Mouse (Mus musculus): ENCODE results near the gene Astl. TPM values are rescaled to one million over a fixed set of nuclear protein-coding genes. Genes with fewer than 3 reads are reported as not detected.

Gene Astl
- total and polyA plus RNA-seq, 2 experiments = not detected

DNA sequence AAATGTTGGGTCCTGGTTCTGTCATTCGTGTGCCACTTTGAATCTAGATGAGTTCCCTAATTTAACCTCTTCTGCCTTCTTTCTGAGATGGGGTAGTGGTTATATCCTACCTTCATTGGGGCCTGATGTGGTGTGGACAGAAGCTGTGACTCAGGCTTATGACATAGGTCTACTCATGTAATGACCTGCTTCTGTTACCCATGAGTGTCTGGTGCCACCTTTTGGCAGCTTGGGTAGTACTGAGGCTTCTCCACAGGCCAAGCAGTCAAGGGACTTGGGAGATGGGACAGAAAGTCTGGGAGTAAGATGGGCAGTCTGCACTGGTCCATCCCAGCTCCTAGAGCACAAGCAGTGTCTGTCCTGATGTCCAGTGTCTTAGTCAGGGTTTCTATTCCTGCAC, 7.9 kb downstream of the Astl start:
- no peak for DNase-seq (ENCODE audit: extremely low read depth, low read depth, low spot score)
- Histone ChIP-seq H3K4me3 (ENCODE audit: insufficient read depth, low read depth, low read length) (no peak overlapping the region), H3K36me3 (ENCODE audit: control insufficient read depth, insufficient read depth, low read length) (no peaks in the 10 kb centered on the region), H3K9ac (ENCODE audit: low read depth, low read length) (no peak overlapping the region), H3K4me1 (ENCODE audit: control insufficient read depth, insufficient read depth, low read length) (no peaks in the 10 kb centered on the region), H3K27ac (replicated peaks; ENCODE audit: insufficient read depth, low read depth, low read length) (no peak overlapping the region), H3K27me3 (ENCODE audit: control insufficient read depth, insufficient read depth, low read length) (no peaks in the 10 kb centered on the region), H3K79me2 (ENCODE audit: control insufficient read depth, insufficient read depth, low read length) (no peaks in the 10 kb centered on the region)
- TF ChIP-seq POLR2A (IDR thresholded peaks at IDR 0.05; ENCODE audit: extremely low read depth, insufficient read depth, low read length) (no peak), CTCF (IDR thresholded peaks at IDR 0.05; ENCODE audit: low read depth, low read length) (no peak)
- WGBS = 59% methylated on average over 1 of the region's 1 CpGs

DNA sequence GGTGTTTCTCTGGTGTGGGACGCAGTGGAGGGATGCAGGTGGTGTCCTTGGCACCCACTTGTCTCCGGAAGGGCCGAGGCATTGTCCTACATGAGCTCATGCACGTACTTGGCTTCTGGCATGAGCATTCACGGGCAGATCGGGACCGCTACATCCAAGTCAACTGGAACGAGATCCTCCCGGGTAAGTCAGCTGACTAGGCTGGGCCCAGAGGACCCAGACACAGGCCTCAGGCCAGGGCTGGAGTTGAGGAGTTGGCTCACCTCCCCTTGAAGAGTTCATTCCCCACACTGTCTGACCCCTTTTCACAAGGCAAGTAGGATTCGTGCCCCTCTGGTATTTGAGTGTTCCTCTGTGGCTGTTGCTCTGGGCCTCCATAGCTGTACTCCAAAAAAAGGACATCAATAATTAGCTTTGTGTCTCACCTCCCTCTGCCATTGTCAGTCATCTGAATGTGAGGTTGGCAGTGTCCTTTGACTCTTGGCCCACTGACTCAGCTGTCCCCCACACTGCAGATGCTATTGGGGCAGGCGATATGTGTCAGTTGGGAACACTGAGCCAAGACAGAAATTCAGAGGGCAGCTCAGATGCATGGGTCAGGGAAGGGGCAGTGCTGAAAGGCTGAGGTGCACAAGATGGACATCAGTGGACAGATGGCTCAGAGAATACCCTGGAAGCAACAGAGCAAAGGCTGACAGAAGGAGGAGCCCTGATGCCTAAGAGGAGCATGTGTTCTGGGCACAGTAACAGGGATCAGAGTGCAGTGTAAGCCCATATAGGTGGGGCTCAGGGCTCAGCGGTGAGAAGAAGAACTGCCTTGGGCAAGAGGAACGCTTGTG, 8.9 kb downstream of the Astl start:
- no peak overlapping the region for H3K27ac ChIP-seq (replicated peaks; ENCODE audit: insufficient read depth, low read depth, low read length)
- no peak overlapping the region for H3K9ac ChIP-seq (ENCODE audit: low read depth, low read length)
- no peaks in the 10 kb centered on the region for H3K79me2 ChIP-seq (ENCODE audit: control insufficient read depth, insufficient read depth, low read length)
- H3K27me3 ChIP-seq (ENCODE audit: control insufficient read depth, insufficient read depth, low read length) = no peaks in the 10 kb centered on the region
- WGBS = 76% methylated on average over 13 of the region's 13 CpGs
- H3K4me3 ChIP-seq (ENCODE audit: insufficient read depth, low read depth, low read length) = no peak overlapping the region
- no peak for DNase-seq (ENCODE audit: extremely low read depth, low read depth, low spot score)
- no peaks in the 10 kb centered on the region for H3K36me3 ChIP-seq (ENCODE audit: control insufficient read depth, insufficient read depth, low read length)
- TF ChIP-seq POLR2A (IDR thresholded peaks at IDR 0.05; ENCODE audit: extremely low read depth, insufficient read depth, low read length) (no peak), CTCF (IDR thresholded peaks at IDR 0.05; ENCODE audit: low read depth, low read length) (no peak)
- no peaks in the 10 kb centered on the region for H3K4me1 ChIP-seq (ENCODE audit: control insufficient read depth, insufficient read depth, low read length)

DNA sequence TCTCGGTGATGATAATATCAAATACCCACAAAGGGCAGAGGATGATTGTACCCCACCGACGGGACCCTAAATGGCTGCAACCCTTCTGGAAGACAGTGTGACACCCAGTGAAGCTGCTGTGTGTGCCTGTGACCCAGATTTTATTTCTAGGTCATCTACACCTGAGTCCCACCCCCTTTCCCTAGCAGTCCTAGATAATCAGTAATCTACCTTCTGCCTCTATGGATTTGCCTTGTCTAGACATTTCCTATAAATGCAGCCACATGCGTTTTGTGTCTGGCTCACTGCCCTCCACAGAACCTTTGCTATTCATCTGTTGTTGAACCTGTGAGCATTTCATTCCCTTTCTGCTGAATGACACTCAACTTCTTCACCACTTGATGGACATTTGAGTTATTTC, 15.4 kb downstream of the Astl start:
- DNase-seq (ENCODE audit: extremely low read depth, low read depth, low spot score) = no peak
- 36% methylated on average over 4 of the region's 4 CpGs for WGBS
- no peak overlapping the region for H3K9ac ChIP-seq (ENCODE audit: low read depth, low read length)
- H3K4me3 ChIP-seq (ENCODE audit: insufficient read depth, low read depth, low read length) = no peak overlapping the region
- no peak overlapping the region for H3K27ac ChIP-seq (replicated peaks; ENCODE audit: insufficient read depth, low read depth, low read length)
- no peaks in the 10 kb centered on the region for H3K79me2 ChIP-seq (ENCODE audit: control insufficient read depth, insufficient read depth, low read length)
- H3K27me3 ChIP-seq (ENCODE audit: control insufficient read depth, insufficient read depth, low read length) = no peaks in the 10 kb centered on the region
- TF ChIP-seq POLR2A (IDR thresholded peaks at IDR 0.05; ENCODE audit: extremely low read depth, insufficient read depth, low read length) (no peak), CTCF (IDR thresholded peaks at IDR 0.05; ENCODE audit: low read depth, low read length) (no peak)
- no peaks in the 10 kb centered on the region for H3K36me3 ChIP-seq (ENCODE audit: control insufficient read depth, insufficient read depth, low read length)
- peaks cover 4% of the 10 kb centered on the region; the same call in 1 of the 2 replicates for H3K4me1 ChIP-seq (ENCODE audit: control insufficient read depth, insufficient read depth, low read length)

DNA sequence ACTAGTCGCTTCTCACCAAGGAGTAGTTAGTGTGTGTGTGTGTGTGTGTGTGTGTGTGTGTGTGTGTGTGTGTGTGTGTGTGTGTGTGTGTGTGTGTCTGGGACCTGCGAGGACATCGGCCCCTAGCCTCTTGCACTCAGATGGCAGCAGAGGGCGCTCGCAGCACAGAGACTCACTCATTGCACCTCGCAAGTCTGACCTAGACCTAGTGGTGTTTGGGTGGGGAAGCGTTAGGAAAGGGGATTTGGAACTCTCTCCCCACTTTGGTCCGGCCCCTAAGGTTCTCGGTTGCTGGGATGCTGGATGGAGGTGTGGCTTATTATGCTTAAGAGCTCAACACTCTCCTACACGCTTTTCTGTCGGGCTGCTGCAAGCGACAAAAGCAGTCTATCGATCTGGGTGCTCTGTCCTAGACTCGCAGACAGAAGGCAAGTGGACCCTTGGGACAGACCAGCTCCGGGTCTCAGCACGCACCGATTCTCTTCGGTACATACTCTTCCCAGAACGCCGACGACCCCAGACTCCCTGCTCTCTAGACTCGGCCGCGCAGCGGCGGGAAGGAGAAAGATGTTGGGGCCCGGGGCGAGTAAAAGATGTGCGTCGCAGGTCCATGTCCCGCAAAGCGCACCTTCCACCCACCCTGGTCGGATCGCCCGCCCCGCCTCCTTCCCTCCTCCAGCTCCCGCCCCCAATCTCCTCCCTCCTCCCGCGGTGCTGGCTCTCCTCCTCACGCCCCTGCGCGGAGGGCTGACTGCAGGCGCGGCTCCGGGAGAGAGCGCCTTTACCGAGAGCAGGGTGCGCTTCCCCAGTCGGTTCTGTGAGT, 24.2 kb downstream of the Astl start, which contains the start of gene Adra2b:
Gene Adra2b (plus strand): TSS at position 750 of the 823 bp plus-strand sequence.
- peak; percentile 72 for DNase-seq (ENCODE audit: extremely low read depth, low read depth, low spot score)
- 0 out of 2 replicates have a peak within 1 kb of the TSS, but pooled peaks have one; percentile 17 for H3K27ac ChIP-seq (replicated peaks; ENCODE audit: insufficient read depth, low read depth, low read length)
- H3K4me1 ChIP-seq (ENCODE audit: control insufficient read depth, insufficient read depth, low read length) = no peaks in the 10 kb centered on the region
- H3K27me3 ChIP-seq (ENCODE audit: control insufficient read depth, insufficient read depth, low read length) = peaks cover 11% of the 10 kb centered on the region
- H3K4me3 ChIP-seq (ENCODE audit: insufficient read depth, low read depth, low read length) = peak within 1 kb of the TSS; percentile 55
- under 1% methylated on average over 49 of the region's 49 CpGs for WGBS
- TF ChIP-seq CTCF (IDR thresholded peaks at IDR 0.05; ENCODE audit: low read depth, low read length) (peak; percentile 94), POLR2A (IDR thresholded peaks at IDR 0.05; ENCODE audit: extremely low read depth, insufficient read depth, low read length) (no peak)
- H3K79me2 ChIP-seq (ENCODE audit: control insufficient read depth, insufficient read depth, low read length) = no peaks in the 10 kb centered on the region
- no peaks in the 10 kb centered on the region for H3K36me3 ChIP-seq (ENCODE audit: control insufficient read depth, insufficient read depth, low read length)
- H3K9ac ChIP-seq (ENCODE audit: low read depth, low read length) = peak within 1 kb of the TSS; percentile 51

DNA sequence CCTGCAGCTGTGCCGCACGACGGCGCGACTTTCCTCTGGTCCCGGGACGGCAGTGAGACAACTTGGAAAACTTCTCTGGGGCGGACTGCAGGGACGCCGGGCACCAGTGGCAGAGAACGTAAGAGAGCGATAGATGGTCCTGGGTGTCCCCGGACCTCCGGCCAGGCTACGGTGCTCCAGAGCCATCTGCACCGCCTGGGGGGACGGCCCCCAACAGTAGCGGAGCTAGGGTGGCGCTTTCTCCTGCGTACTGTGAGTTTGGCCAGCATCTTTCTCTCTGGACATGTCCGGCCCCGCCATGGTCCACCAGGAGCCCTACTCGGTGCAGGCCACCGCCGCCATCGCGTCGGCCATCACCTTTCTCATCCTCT, 24.8 kb downstream of the Astl start:
- Histone ChIP-seq H3K4me3 (ENCODE audit: insufficient read depth, low read depth, low read length) (peak overlapping the region; percentile 55), H3K4me1 (ENCODE audit: control insufficient read depth, insufficient read depth, low read length) (no peaks in the 10 kb centered on the region), H3K9ac (ENCODE audit: low read depth, low read length) (peak overlapping the region; percentile 51), H3K27me3 (ENCODE audit: control insufficient read depth, insufficient read depth, low read length) (peaks cover 11% of the 10 kb centered on the region), H3K27ac (replicated peaks; ENCODE audit: insufficient read depth, low read depth, low read length) (0 out of 2 replicates have a peak overlapping the region, but pooled peaks have one; percentile 17), H3K36me3 (ENCODE audit: control insufficient read depth, insufficient read depth, low read length) (no peaks in the 10 kb centered on the region), H3K79me2 (ENCODE audit: control insufficient read depth, insufficient read depth, low read length) (no peaks in the 10 kb centered on the region)
- WGBS = 3% methylated on average over 28 of the region's 28 CpGs
- no peak for TF ChIP-seq CTCF (IDR thresholded peaks at IDR 0.05; ENCODE audit: low read depth, low read length)
- no peak for DNase-seq (ENCODE audit: extremely low read depth, low read depth, low spot score)

All from liver, adult 2 months (tissue).